Mouse (Mus musculus) thymus, postnatal 14 days (tissue): ENCODE data around the gene Faim.

Source experiments
- DNase-seq: peaks from one replicate; pipeline ENCODE4 v3.0.0; 2021

Faim gene

GRCm38 (mm10) chr9:98976081-98976480, 10.1 kb upstream of the Faim start:
- DNase-seq, result no peak

- no peak for DNase-seq
These were observed 9.7 kb upstream of the Faim start for GRCm38 (mm10) chr9:98976520-98976919.

- peak; percentile 92 for DNase-seq
These were observed 6.4 kb upstream of the Faim start for GRCm38 (mm10) chr9:98979431-98980416.

- no peak for DNase-seq
These were observed 413 bp downstream of the Faim start for GRCm38 (mm10) chr9:98986476-98987096.

GRCm38 (mm10) chr9:98987131-98987530, 958 bp downstream of the Faim start:
- DNase-seq, result no peak

- no peak for DNase-seq
These were observed 7.9 kb downstream of the Faim start for GRCm38 (mm10) chr9:98994103-98994502.

- no peak for DNase-seq
These were observed 13.7 kb downstream of the Faim start for GRCm38 (mm10) chr9:98999881-99000339.

- DNase-seq, result no peak
These were observed 15.2 kb downstream of the Faim start for GRCm38 (mm10) chr9:99001326-99001725.

GRCm38 (mm10) chr9:99009069-99009897, 23.1 kb downstream of the Faim start:
- DNase-seq, result no peak

- no peak for DNase-seq
These were observed 23.7 kb downstream of the Faim start for GRCm38 (mm10) chr9:99009898-99010199.

GRCm38 (mm10) chr9:99016301-99016700, 30.1 kb downstream of the Faim start:
- no peak for DNase-seq

- no peak for DNase-seq
These were observed 30.6 kb downstream of the Faim start for GRCm38 (mm10) chr9:99016759-99017158.

- DNase-seq, result no peak
These were observed 31.5 kb downstream of the Faim start for GRCm38 (mm10) chr9:99017679-99018078.

- DNase-seq, result no peak
These were observed 35.0 kb downstream of the Faim start for GRCm38 (mm10) chr9:99021166-99021565.

- no peak for DNase-seq
These were observed 35.6 kb downstream of the Faim start for GRCm38 (mm10) chr9:99021751-99022150.

GRCm38 (mm10) chr9:99032031-99032430, 45.9 kb downstream of the Faim start:
- no peak for DNase-seq

GRCm38 (mm10) chr9:99034111-99034510, 47.9 kb downstream of the Faim start:
- no peak for DNase-seq

- DNase-seq, result no peak
These were observed 49.4 kb downstream of the Faim start, which contains the start of gene Gm1123 for GRCm38 (mm10) chr9:99035575-99035974. Gm1123 (minus strand) TSS chr9:99035715.

GRCm38 (mm10) chr9:99041994-99042393, 55.8 kb downstream of the Faim start:
- no peak for DNase-seq

GRCm38 (mm10) chr9:99042641-99043040, 56.5 kb downstream of the Faim start:
- no peak for DNase-seq

- DNase-seq, result no peak
These were observed 58.6 kb downstream of the Faim start for GRCm38 (mm10) chr9:99044761-99045160.

- DNase-seq, result no peak
These were observed 62.6 kb downstream of the Faim start for GRCm38 (mm10) chr9:99048724-99049250.

- DNase-seq, result no peak
These were observed 63.6 kb downstream of the Faim start for GRCm38 (mm10) chr9:99049760-99050159.
